Mouse (Mus musculus): ENCODE measurements at regions not wholly inside any gene's neighbourhood (a gene's known extent, or its start where the extent isn't known, plus 50 kb on each side); places are given as distances from the start of the nearest gene placed in this dataset.

GRCm38 (mm10) chr2:38420498-38420897, 81.4 kb downstream of the Lhx2 start:
- no peak for TF ChIP-seq FLI1 (IDR thresholded peaks at IDR 0.05; ENCODE audit: low read length)
- TF ChIP-seq GATA1 (IDR thresholded peaks at IDR 0.05; ENCODE audit: borderline replicate concordance, low read length), result no peak
- Histone ChIP-seq H3K27me3 (replicated peaks) (peaks cover 52% of the 10 kb centered on the region), H3K36me3 (replicated peaks; ENCODE audit: low read length) (no peaks in the 10 kb centered on the region), H3K9me3 (no peaks in the 10 kb centered on the region), H3K4me3 (replicated peaks) (no peak overlapping the region), H3K4me1 (peaks cover 3% of the 10 kb centered on the region; the same call in 1 of the 2 replicates)

GRCm38 (mm10) chr2:38422406-38422805, 83.3 kb downstream of the Lhx2 start:
- H3K27me3 ChIP-seq (replicated peaks), result peaks cover 56% of the 10 kb centered on the region
- H3K36me3 ChIP-seq (replicated peaks; ENCODE audit: low read length), result no peaks in the 10 kb centered on the region
- no peak for TF ChIP-seq GATA1 (IDR thresholded peaks at IDR 0.05; ENCODE audit: borderline replicate concordance, low read length)
- no peak for TF ChIP-seq FLI1 (IDR thresholded peaks at IDR 0.05; ENCODE audit: low read length)
- H3K4me1 ChIP-seq, result peaks cover 3% of the 10 kb centered on the region; the same call in 1 of the 2 replicates
- H3K4me3 ChIP-seq (replicated peaks), result no peak overlapping the region
- no peaks in the 10 kb centered on the region for H3K9me3 ChIP-seq

DNA sequence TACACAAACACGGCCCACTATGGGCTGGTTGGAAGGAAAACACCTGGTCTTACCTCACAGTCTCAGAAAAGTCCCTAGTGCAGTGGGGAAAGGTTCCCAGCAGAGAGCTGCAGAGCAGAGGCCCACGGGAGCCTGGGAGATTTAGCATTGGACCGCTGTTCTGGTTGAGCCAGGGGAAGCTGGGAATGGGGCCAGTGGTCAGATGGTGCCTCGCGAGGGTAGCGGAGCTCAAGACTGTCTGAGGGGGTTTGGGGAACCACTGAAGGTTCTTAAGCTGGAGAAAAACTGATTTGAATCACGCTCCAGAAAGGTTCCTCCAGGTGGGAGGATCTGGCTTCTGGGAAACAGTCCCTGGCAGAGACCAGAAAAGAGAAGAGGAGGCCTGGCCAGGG, 84.8 kb downstream of the Lhx2 start:
- Histone ChIP-seq H3K27me3 (replicated peaks) (peaks cover 57% of the 10 kb centered on the region), H3K4me1 (peaks cover 3% of the 10 kb centered on the region; the same call in 1 of the 2 replicates), H3K36me3 (replicated peaks; ENCODE audit: low read length) (no peaks in the 10 kb centered on the region), H3K9me3 (no peaks in the 10 kb centered on the region), H3K4me3 (replicated peaks) (no peak overlapping the region)
- TF ChIP-seq GATA1 (IDR thresholded peaks at IDR 0.05; ENCODE audit: borderline replicate concordance, low read length), result no peak
- TF ChIP-seq FLI1 (IDR thresholded peaks at IDR 0.05; ENCODE audit: low read length), result no peak

GRCm38 (mm10) chr2:38424278-38424931, 85.3 kb downstream of the Lhx2 start:
- H3K36me3 ChIP-seq (replicated peaks; ENCODE audit: low read length), result no peaks in the 10 kb centered on the region
- H3K4me1 ChIP-seq, result peaks cover 3% of the 10 kb centered on the region; the same call in 1 of the 2 replicates
- H3K27me3 ChIP-seq (replicated peaks), result peaks cover 61% of the 10 kb centered on the region
- no peak overlapping the region for H3K4me3 ChIP-seq (replicated peaks)
- H3K9me3 ChIP-seq, result no peaks in the 10 kb centered on the region
- TF ChIP-seq FLI1 (IDR thresholded peaks at IDR 0.05; ENCODE audit: low read length), result no peak
- no peak for TF ChIP-seq GATA1 (IDR thresholded peaks at IDR 0.05; ENCODE audit: borderline replicate concordance, low read length)

- peaks cover 3% of the 10 kb centered on the region; the same call in 1 of the 2 replicates for H3K4me1 ChIP-seq
- TF ChIP-seq GATA1 (IDR thresholded peaks at IDR 0.05; ENCODE audit: borderline replicate concordance, low read length), result no peak
- TF ChIP-seq FLI1 (IDR thresholded peaks at IDR 0.05; ENCODE audit: low read length), result no peak
- H3K36me3 ChIP-seq (replicated peaks; ENCODE audit: low read length), result no peaks in the 10 kb centered on the region
- H3K27me3 ChIP-seq (replicated peaks), result peaks cover 60% of the 10 kb centered on the region
- peak overlapping the region; percentile 20 for H3K4me3 ChIP-seq (replicated peaks)
- H3K9me3 ChIP-seq, result no peaks in the 10 kb centered on the region
These were observed 85.9 kb downstream of the Lhx2 start for GRCm38 (mm10) chr2:38424976-38425375.

DNA sequence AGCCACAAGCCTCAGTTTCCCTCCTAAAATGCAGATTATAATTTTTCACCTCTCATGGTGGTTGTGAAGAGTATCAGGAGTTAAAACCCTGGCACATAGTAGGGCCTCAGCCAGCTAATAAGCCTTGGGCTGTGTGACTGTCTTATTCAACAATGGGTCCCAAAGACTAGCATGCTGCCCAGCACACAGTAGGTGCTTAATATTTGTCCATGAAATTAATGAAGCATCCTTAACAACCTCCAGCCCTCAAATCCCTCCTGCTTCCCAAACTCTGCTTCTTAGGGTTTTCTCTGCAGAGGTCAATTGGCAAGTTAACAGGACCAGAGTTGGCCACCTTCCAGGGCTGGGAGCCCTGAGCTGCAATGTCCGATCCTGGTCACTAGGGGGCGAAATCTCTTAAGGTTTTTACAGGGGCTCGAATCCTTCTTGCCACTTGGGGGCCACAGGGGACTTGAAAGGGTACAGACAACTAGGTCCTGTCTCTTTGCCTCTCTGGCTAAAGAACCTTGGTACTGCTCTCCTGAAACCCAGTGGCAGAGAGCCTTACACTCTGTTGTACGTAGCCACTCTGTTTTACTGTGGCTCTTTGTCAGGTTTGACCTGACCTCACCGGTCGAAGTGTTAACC, 81.6 kb upstream of the Nek6 start:
- Histone ChIP-seq H3K9me3 (no peaks in the 10 kb centered on the region), H3K4me1 (no peaks in the 10 kb centered on the region; the same call in 1 of the 2 replicates), H3K27me3 (replicated peaks) (peaks cover 48% of the 10 kb centered on the region), H3K36me3 (replicated peaks; ENCODE audit: low read length) (no peaks in the 10 kb centered on the region), H3K4me3 (replicated peaks) (no peak overlapping the region)
- no peak for TF ChIP-seq GATA1 (IDR thresholded peaks at IDR 0.05; ENCODE audit: borderline replicate concordance, low read length)
- TF ChIP-seq FLI1 (IDR thresholded peaks at IDR 0.05; ENCODE audit: low read length), result no peak

DNA sequence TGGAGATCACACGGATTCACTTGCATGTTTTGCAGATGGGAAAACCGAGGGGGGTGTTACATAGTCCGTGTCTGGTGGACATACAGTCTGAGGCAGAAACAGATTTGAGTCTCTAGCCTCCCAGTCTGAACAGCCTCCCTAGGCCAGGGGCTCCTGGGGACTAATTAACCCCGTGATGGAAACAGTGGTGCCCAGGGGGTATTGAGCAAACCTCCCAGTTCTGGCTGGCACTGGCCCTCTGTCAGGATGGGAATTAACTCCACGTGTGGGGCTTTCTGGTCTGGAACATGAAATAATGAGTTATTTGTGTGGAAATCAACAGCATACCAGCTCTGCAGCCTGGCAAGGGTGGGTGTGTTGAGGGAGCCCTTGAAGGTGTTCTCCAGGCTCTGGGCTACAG, 79.9 kb upstream of the Nek6 start:
- Histone ChIP-seq H3K27me3 (replicated peaks) (peaks cover 41% of the 10 kb centered on the region), H3K4me1 (no peaks in the 10 kb centered on the region), H3K4me3 (replicated peaks) (no peak overlapping the region), H3K9me3 (0 out of 2 replicates have a peak, but pooled peaks cover 4% of the 10 kb centered on the region), H3K36me3 (replicated peaks; ENCODE audit: low read length) (no peaks in the 10 kb centered on the region)
- TF ChIP-seq GATA1 (IDR thresholded peaks at IDR 0.05; ENCODE audit: borderline replicate concordance, low read length) (no peak), FLI1 (IDR thresholded peaks at IDR 0.05; ENCODE audit: low read length) (no peak)

DNA sequence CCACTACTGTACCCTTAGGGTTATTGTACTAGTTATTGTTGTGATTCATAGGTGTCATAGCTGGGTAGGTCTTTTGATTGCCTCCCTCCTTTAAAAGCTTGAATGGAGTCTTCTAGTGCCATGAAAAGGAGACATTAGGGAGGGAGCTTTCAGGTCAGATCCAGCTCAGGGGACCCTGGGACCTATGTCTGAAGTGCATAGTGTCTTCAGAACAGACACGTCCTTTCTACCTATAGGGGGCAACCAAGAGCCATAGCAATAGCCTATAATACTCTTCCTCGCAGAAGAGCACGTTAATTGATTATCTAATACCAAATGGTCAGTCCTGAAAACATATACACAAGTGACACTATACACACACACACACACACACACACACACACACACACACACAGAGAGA, 77.7 kb upstream of the Nek6 start:
- H3K36me3 ChIP-seq (replicated peaks; ENCODE audit: low read length), result no peaks in the 10 kb centered on the region
- H3K9me3 ChIP-seq, result 0 out of 2 replicates have a peak, but pooled peaks cover 4% of the 10 kb centered on the region
- no peaks in the 10 kb centered on the region for H3K4me1 ChIP-seq
- H3K27me3 ChIP-seq (replicated peaks), result peaks cover 35% of the 10 kb centered on the region
- TF ChIP-seq GATA1 (IDR thresholded peaks at IDR 0.05; ENCODE audit: borderline replicate concordance, low read length) (no peak), FLI1 (IDR thresholded peaks at IDR 0.05; ENCODE audit: low read length) (no peak)
- H3K4me3 ChIP-seq (replicated peaks), result no peak overlapping the region

GRCm38 (mm10) chr2:38436701-38437100, 74.7 kb upstream of the Nek6 start:
- H3K27me3 ChIP-seq (replicated peaks), result peaks cover 20% of the 10 kb centered on the region
- H3K36me3 ChIP-seq (replicated peaks; ENCODE audit: low read length), result no peaks in the 10 kb centered on the region
- 0 out of 2 replicates have a peak, but pooled peaks cover 4% of the 10 kb centered on the region for H3K9me3 ChIP-seq
- no peak for TF ChIP-seq FLI1 (IDR thresholded peaks at IDR 0.05; ENCODE audit: low read length)
- TF ChIP-seq GATA1 (IDR thresholded peaks at IDR 0.05; ENCODE audit: borderline replicate concordance, low read length), result no peak
- H3K4me1 ChIP-seq, result no peaks in the 10 kb centered on the region
- H3K4me3 ChIP-seq (replicated peaks), result no peak overlapping the region

DNA sequence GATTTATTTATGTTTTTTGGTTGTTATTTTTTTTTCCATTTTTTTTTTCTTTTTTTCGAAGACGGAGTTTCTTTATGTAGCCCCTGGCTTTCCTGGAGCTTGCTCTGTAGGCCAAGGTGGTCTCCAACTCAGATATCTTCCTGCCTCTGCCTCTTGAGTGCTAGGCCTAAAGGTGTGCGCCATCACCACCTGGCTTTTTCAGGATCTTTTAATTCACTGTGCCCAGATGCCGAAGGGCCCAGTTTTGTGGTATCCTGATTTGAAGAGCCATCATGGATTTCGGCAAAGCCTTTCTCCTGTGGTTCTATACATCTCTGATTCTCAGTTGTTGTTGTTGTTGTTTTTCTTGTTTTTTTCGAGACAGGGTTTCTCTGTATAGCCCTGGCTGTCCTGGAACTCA, 72.3 kb upstream of the Nek6 start:
- H3K27me3 ChIP-seq (replicated peaks), result peaks cover 10% of the 10 kb centered on the region
- no peak overlapping the region for H3K4me3 ChIP-seq (replicated peaks)
- H3K9me3 ChIP-seq, result 0 out of 2 replicates have a peak, but pooled peaks cover 4% of the 10 kb centered on the region
- H3K4me1 ChIP-seq, result no peaks in the 10 kb centered on the region
- TF ChIP-seq FLI1 (IDR thresholded peaks at IDR 0.05; ENCODE audit: low read length), result no peak
- TF ChIP-seq GATA1 (IDR thresholded peaks at IDR 0.05; ENCODE audit: borderline replicate concordance, low read length), result no peak
- H3K36me3 ChIP-seq (replicated peaks; ENCODE audit: low read length), result no peaks in the 10 kb centered on the region

All from megakaryocyte, embryonic 14.5 days (primary cell).